Mouse (Mus musculus) T-helper 17 cell (primary cell): ENCODE data around the gene Map1s.

Source experiments
- in situ Hi-C, 2 experiments: fragments of 300-600 bp; cut with MboI, MseI; formaldehyde crosslinking; loops; 1 replicate in 1 of 2; 2 replicates in 1 of 2; pipeline ENCODE4 v1.15.1; 2025; ENCODE audit warnings: high pct_unique_total_duplicates in 2 of 2

Map1s gene

DNA sequence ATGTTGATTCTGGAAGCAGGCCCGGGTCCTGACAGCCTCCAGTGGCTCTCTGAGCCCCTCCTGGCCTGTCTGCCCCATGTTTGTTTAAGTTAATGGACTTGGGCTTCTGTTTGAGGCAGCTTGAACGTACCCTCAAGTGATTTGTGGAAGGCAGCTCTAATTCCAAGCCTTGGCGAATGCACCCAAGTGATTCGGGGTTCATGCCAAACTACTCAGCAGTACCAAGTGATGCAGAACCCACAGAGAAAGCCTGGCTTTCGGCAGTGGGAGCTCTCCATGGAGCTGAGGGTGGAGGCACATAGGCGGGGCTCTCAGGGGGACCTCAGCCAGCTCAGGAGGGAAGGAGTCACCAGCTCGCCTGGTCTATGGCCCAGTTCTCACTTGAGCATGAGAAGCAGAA is 29.1 kb downstream of the Map1s start:
- in situ Hi-C loops: loop anchor here (10.0 kb wide), 2 partner anchors 270 to 810 kb away; no protein-coding TSS in a partner anchor

DNA sequence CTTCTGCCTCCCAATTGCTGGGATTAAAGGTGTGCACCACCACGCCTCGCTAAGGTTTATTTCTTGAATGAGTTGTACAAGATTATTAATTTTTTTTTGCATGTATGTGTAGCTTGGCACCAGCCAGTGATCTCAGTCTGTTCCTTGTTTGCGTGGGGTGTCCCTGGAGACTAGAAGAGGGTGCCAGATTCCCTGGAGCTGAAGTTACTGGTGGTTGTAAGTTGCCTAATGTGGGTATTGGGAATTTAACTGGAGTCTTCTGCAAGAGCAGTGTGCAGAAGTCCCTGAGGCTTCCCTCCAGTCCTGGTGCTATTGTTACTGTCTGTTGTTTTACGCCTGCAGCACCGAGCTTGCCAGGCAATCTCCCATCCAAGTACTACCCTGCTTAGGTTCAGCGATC is 31.5 kb downstream of the Map1s start:
- in situ Hi-C loops: loop anchor here (10.0 kb wide), 2 partner anchors 268 to 808 kb away; no protein-coding TSS in a partner anchor

DNA sequence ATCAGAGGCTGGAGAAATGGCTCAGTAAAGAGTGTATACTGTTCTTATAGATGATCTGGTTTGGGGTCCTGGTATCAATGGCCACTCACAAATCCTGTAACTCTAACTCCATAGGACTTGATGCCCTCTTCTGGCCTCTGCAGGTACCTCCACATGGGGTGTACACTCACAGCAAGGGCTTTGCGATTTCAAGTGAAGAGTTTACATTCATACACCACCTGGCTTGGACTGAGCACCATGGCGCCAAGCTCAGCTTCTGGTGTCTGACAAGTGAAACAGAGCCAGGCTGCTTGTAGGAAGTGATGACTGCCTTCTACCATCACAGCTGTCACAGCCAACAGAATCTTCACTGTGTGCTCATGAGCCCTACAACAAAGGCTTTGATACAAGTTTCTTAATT is 35.7 kb downstream of the Map1s start:
- in situ Hi-C loops: no loop called here

DNA sequence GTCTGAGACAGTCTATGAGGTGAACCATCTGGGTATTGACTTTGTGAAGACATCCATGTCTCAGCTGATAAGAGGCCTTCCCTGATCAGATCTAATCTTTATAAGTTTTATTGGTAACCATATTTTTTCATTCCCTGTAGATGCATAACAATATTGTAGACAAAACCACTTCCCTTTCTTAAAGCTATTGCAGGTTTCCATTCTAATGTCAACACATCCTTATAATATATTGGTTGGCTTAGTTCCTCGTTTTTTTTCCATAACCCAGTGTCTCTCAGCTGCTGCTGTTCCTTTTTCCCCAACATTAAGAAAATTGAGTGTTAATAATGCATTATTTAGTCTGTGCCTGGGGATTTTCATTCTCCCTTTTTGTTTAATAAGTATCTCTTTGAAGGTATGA is 37.5 kb downstream of the Map1s start:
- in situ Hi-C loops: no loop called here

DNA sequence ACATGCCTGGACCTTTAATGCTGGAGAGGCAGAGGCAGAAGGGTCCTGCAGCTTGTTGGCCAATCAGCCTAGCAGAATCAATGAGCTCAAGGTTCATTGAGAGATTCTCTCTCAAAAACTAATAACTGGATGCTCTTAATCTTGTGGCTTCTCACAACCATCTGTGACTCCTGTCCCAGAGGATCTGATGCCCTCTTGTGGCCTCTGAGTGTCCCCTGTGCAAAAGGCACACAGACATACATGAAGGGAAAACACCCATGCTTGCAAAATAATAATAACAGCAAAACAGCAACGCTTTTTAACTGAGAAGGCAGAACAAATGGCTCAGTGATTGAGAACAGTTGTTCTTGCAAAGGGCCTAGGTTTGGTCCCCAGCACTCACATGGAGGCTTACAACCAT is 44.1 kb downstream of the Map1s start:
- in situ Hi-C loops: no loop called here

DNA sequence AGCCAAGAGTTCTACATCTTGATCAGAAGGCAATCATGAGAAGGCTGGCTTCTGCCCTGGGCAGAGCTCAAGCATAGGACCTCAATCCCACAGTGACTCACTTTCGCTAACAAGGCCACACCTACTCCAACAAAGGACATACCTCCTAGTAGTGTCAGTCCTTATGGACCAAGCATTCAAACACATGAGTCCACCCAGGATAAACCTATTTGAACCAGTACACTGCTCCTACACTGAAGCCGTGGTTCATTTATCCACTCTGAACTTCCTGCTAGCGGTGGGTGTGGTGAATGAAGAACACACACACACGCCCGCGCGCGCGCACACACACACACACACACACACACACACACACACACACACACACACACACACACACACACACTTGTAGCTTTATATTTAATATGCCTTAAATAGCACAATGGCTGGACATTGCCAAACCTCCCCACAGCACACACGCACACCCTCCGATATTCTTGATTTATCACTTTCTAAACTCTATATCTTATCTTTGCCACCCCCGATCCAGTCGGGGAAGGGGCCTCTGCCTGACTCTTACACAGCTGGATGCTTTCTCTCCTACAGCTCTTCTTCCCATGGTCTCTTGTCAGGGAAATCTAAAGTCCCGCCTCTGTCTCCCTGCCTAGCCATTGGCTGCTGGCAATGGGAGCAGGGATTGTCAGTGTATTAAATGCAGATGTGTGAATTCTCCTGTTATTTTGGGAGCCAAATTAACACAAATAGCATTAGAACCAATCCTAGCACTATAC is 55.2 kb downstream of the Map1s start:
- in situ Hi-C loops: no loop called here

DNA sequence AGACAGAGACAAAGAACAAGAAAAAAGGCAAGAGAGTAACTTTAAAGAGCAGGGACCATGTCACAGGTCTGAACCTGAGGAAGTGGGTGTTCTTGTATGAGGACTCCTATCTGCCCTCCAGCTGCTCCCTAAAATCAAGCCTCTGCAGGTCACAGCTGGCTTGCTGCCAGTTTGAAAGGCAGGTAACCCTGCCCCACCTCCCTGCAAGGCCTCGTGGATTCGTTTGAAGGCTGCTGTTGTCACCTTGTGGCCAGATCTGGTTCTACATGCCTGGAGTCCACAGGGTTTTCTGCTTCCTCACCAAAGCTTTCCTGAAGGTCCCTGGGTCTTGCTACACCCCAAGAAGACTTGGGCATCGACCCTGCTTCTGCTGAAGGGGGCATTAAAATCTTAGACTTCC is 58.4 kb downstream of the Map1s start:
- in situ Hi-C loops: no loop called here

DNA sequence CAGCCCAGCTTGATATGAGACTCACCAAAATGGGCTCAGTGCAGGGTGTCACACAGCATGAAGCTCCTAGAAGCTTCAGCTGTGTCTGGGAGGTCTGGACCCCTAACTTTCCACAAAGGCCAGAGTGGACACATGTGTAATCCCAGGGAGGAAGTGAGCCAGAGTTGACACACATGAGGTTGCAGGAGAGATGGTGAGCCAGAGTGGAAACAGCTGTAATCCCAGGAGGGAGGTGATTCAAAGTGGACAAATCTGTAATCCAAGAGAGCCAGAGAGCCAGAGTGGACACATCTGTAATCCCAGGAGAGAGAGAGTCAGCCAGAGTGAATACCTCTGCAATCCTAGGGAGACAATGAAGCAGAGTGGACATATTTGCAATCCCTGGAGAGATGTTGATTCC is 59.1 kb downstream of the Map1s start:
- in situ Hi-C loops: no loop called here
